Mouse (Mus musculus): Measurements from ENCODE around the gene Nr0b2. TPM values are rescaled to one million over a fixed set of nuclear protein-coding genes. Genes with fewer than 3 reads are reported as not detected.

The Nr0b2 gene
- polyA plus RNA-seq, 1 experiment from 2014 or later: not detected

GRCm38 (mm10) chr4:133532777-133533176 is 20.4 kb upstream of the Nr0b2 start:
- WGBS: 85% methylated on average over 3 of the region's 3 CpGs
- no peak for ATAC-seq (ENCODE audit: low FRiP score)
- Histone ChIP-seq H3K4me3 (no peak overlapping the region), H3K36me3 (peaks cover 96% of the 10 kb centered on the region), H3K27ac (no peak overlapping the region), H3K4me2 (replicated peaks) (no peak overlapping the region), H3K9ac (no peak overlapping the region), H3K4me1 (no peaks in the 10 kb centered on the region), H3K9me3 (replicated peaks) (no peaks in the 10 kb centered on the region), H3K27me3 (no peaks in the 10 kb centered on the region)

GRCm38 (mm10) chr4:133536081-133536480 is 17.1 kb upstream of the Nr0b2 start:
- Histone ChIP-seq H3K27me3 (no peaks in the 10 kb centered on the region), H3K9ac (no peak overlapping the region), H3K4me2 (replicated peaks) (no peak overlapping the region), H3K27ac (no peak overlapping the region), H3K4me1 (no peaks in the 10 kb centered on the region), H3K9me3 (replicated peaks) (no peaks in the 10 kb centered on the region), H3K4me3 (no peak overlapping the region), H3K36me3 (peaks cover 93% of the 10 kb centered on the region)
- WGBS: 92% methylated on average over 3 of the region's 3 CpGs
- ATAC-seq (ENCODE audit: low FRiP score): no peak

- peaks cover 91% of the 10 kb centered on the region for H3K36me3 ChIP-seq
- H3K9ac ChIP-seq: no peak overlapping the region
- no peaks in the 10 kb centered on the region for H3K4me1 ChIP-seq
- no peak overlapping the region for H3K27ac ChIP-seq
- H3K27me3 ChIP-seq: no peaks in the 10 kb centered on the region
- no peak overlapping the region for H3K4me3 ChIP-seq
- no peaks in the 10 kb centered on the region for H3K9me3 ChIP-seq (replicated peaks)
- no peak overlapping the region for H3K4me2 ChIP-seq (replicated peaks)
- no peak for ATAC-seq (ENCODE audit: low FRiP score)
- WGBS: 96% methylated on average over 5 of the region's 5 CpGs
These were observed 16.5 kb upstream of the Nr0b2 start for GRCm38 (mm10) chr4:133536652-133537051.

- H3K36me3 ChIP-seq: peaks cover 19% of the 10 kb centered on the region
- peak within 1 kb of the TSS; percentile 88 for H3K9ac ChIP-seq
- peak within 1 kb of the TSS; percentile 72 for H3K27ac ChIP-seq
- no peaks in the 10 kb centered on the region for H3K27me3 ChIP-seq
- under 1% methylated on average over 73 of the region's 77 CpGs for WGBS
- no peaks in the 10 kb centered on the region for H3K9me3 ChIP-seq (replicated peaks)
- peaks cover 14% of the 10 kb centered on the region for H3K4me1 ChIP-seq
- H3K4me2 ChIP-seq (replicated peaks): peak within 1 kb of the TSS; percentile 89
- H3K4me3 ChIP-seq: peak within 1 kb of the TSS; percentile 94
- ATAC-seq (ENCODE audit: low FRiP score): peak; percentile 98
These were observed 7.6 kb upstream of the Nr0b2 start, which contains the start of gene Nudc for GRCm38 (mm10) chr4:133545272-133546231. Nudc (minus strand) TSS chr4:133545996.

- H3K27ac ChIP-seq: no peak overlapping the region
- no peak overlapping the region for H3K9ac ChIP-seq
- H3K4me1 ChIP-seq: no peaks in the 10 kb centered on the region
- no peak for ATAC-seq (ENCODE audit: low FRiP score)
- H3K27me3 ChIP-seq: peaks cover 13% of the 10 kb centered on the region
- H3K4me3 ChIP-seq: no peak overlapping the region
- 88% methylated on average over 1 of the region's 1 CpGs for WGBS
- no peak overlapping the region for H3K4me2 ChIP-seq (replicated peaks)
- no peaks in the 10 kb centered on the region for H3K9me3 ChIP-seq (replicated peaks)
- no peaks in the 10 kb centered on the region for H3K36me3 ChIP-seq
These were observed 1.1 kb upstream of the Nr0b2 start for GRCm38 (mm10) chr4:133552029-133552428.

GRCm38 (mm10) chr4:133553448-133554330 is 513 bp downstream of the Nr0b2 start:
- H3K4me3 ChIP-seq: no peak overlapping the region

GRCm38 (mm10) chr4:133557041-133557717 is 4.0 kb downstream of the Nr0b2 start:
- H3K36me3 ChIP-seq: no peaks in the 10 kb centered on the region
- H3K9ac ChIP-seq: no peak overlapping the region
- no peak for ATAC-seq (ENCODE audit: low FRiP score)
- H3K4me2 ChIP-seq (replicated peaks): no peak overlapping the region
- no peak overlapping the region for H3K4me3 ChIP-seq
- H3K27me3 ChIP-seq: peaks cover 8% of the 10 kb centered on the region
- H3K27ac ChIP-seq: no peak overlapping the region
- H3K9me3 ChIP-seq (replicated peaks): no peaks in the 10 kb centered on the region
- no peaks in the 10 kb centered on the region for H3K4me1 ChIP-seq
- 26% methylated on average over 10 of the region's 10 CpGs for WGBS

More at GRCm38 (mm10) chr4:133553448-133554330, 513 bp downstream of the Nr0b2 start:
- no peak overlapping the region for H3K27ac ChIP-seq
- H3K36me3 ChIP-seq: no peaks in the 10 kb centered on the region
- H3K27me3 ChIP-seq: peaks cover 13% of the 10 kb centered on the region
- H3K9ac ChIP-seq: no peak overlapping the region
- H3K4me1 ChIP-seq: no peaks in the 10 kb centered on the region
- WGBS: 71% methylated on average over 19 of the region's 19 CpGs
- H3K4me2 ChIP-seq (replicated peaks): no peak overlapping the region
- no peaks in the 10 kb centered on the region for H3K9me3 ChIP-seq (replicated peaks)
- no peak for ATAC-seq (ENCODE audit: low FRiP score)

- Histone ChIP-seq H3K27me3 (no peaks in the 10 kb centered on the region; the same call in 1 of the 2 replicates), H3K36me3 (no peaks in the 10 kb centered on the region), H3K9me3 (replicated peaks) (no peaks in the 10 kb centered on the region; the same call in 1 of the 2 replicates), H3K27ac (no peak overlapping the region), H3K4me1 (no peaks in the 10 kb centered on the region), H3K4me2 (replicated peaks) (no peak overlapping the region), H3K4me3 (no peak overlapping the region), H3K9ac (no peak overlapping the region)
- no peak for ATAC-seq (ENCODE audit: low FRiP score)
- WGBS: 77% methylated on average over 4 of the region's 4 CpGs
These were observed 6.7 kb downstream of the Nr0b2 start for GRCm38 (mm10) chr4:133559846-133560245.

GRCm38 (mm10) chr4:133561622-133562021 is 8.4 kb downstream of the Nr0b2 start:
- WGBS: 73% methylated on average over 4 of the region's 4 CpGs
- Histone ChIP-seq H3K4me2 (replicated peaks) (no peak overlapping the region), H3K9me3 (replicated peaks) (no peaks in the 10 kb centered on the region; the same call in 1 of the 2 replicates), H3K4me3 (no peak overlapping the region), H3K27ac (no peak overlapping the region), H3K4me1 (no peaks in the 10 kb centered on the region), H3K9ac (no peak overlapping the region), H3K36me3 (no peaks in the 10 kb centered on the region), H3K27me3 (no peaks in the 10 kb centered on the region)
- no peak for ATAC-seq (ENCODE audit: low FRiP score)

- no peak overlapping the region for H3K4me2 ChIP-seq (replicated peaks)
These were observed 10.0 kb downstream of the Nr0b2 start for GRCm38 (mm10) chr4:133563123-133563571.

GRCm38 (mm10) chr4:133567251-133567650 is 14.1 kb downstream of the Nr0b2 start:
- no peak overlapping the region for H3K4me2 ChIP-seq (replicated peaks)
- ATAC-seq (ENCODE audit: low FRiP score): no peak
- whole genome bisulfite sequencing: 29% methylated on average over 8 of the region's 8 CpGs

More at GRCm38 (mm10) chr4:133563123-133563571, 10.0 kb downstream of the Nr0b2 start:
- H3K4me1 ChIP-seq: no peaks in the 10 kb centered on the region
- no peak for ATAC-seq (ENCODE audit: low FRiP score)
- 78% methylated on average over 11 of the region's 11 CpGs for WGBS
- no peaks in the 10 kb centered on the region for H3K36me3 ChIP-seq
- H3K9ac ChIP-seq: no peak overlapping the region
- H3K9me3 ChIP-seq (replicated peaks): no peaks in the 10 kb centered on the region; the same call in 1 of the 2 replicates
- H3K27me3 ChIP-seq: no peaks in the 10 kb centered on the region
- no peak overlapping the region for H3K27ac ChIP-seq
- H3K4me3 ChIP-seq: no peak overlapping the region

More at GRCm38 (mm10) chr4:133567251-133567650, 14.1 kb downstream of the Nr0b2 start:
- no peak overlapping the region for H3K9ac ChIP-seq
- H3K27ac ChIP-seq: no peak overlapping the region
- H3K27me3 ChIP-seq: no peaks in the 10 kb centered on the region
- H3K9me3 ChIP-seq (replicated peaks): no peaks in the 10 kb centered on the region; the same call in 1 of the 2 replicates
- H3K4me1 ChIP-seq: no peaks in the 10 kb centered on the region
- no peak overlapping the region for H3K4me3 ChIP-seq
- no peaks in the 10 kb centered on the region for H3K36me3 ChIP-seq

All from hindbrain, embryonic 12.5 days (tissue).